Mouse (Mus musculus) heart, adult 2 months (tissue): Measurements from ENCODE around the gene Spata13.

ENCODE experiments used
- CTCF ChIP-seq: fragments of 200-600 bp; IDR thresholded peaks from 2 replicates; pipeline ENCODE4 v1.8.1; 2022; ENCODE audit warnings: antibody characterized with exemption, mild to moderate bottlenecking, moderate library complexity
- POLR2A ChIP-seq: fragments of 200-500 bp; IDR thresholded peaks from 2 replicates; pipeline ENCODE4 v1.6.1; 2011; ENCODE audit warnings: mild to moderate bottlenecking, low read depth, low read length, control low read depth; ENCODE audit not compliant: insufficient read depth

GRCm38 (mm10) chr14:60751581-60751980, 117.8 kb downstream of the Spata13 start:
- TF ChIP-seq POLR2A (no peak), CTCF (no peak)
